Mouse (Mus musculus) liver, embryonic 16.5 days (tissue): Measurements from ENCODE around the gene Osbpl2. TPM values are rescaled to one million over a fixed set of nuclear protein-coding genes. Genes with fewer than 3 reads are reported as not detected.

ENCODE experiments used
- ATAC-seq: fragments of 200-750 bp; cut with Nextera tagmentation; 2 replicates; pipeline ENCODE4 v1.8.0; 2017; ENCODE audit warnings: low read depth, mild to moderate bottlenecking, moderate number of reproducible peaks, moderate library complexity
- H3K27ac ChIP-seq: fragments of 300-500 bp; sonication (generic); 2 replicates; pipeline ENCODE4 v1.5.1; 2014; ENCODE audit warnings: mild to moderate bottlenecking, low read length
- H3K27me3 ChIP-seq: fragments of 300-500 bp; sonication (generic); 2 replicates; pipeline ENCODE4 v1.6.1; 2014; ENCODE audit warnings: low read depth, low read length, mixed read lengths; ENCODE audit not compliant: control insufficient read depth, insufficient read depth
- H3K36me3 ChIP-seq: fragments of 300-500 bp; sonication (generic); 2 replicates; pipeline ENCODE4 v1.6.1; 2014; ENCODE audit warnings: mild to moderate bottlenecking; ENCODE audit not compliant: control insufficient read depth, insufficient read depth
- H3K4me1 ChIP-seq: fragments of 300-500 bp; sonication (generic); 2 replicates; pipeline ENCODE4 v1.6.1; 2014; ENCODE audit warnings: low read depth, low read length, mixed read lengths; ENCODE audit not compliant: control insufficient read depth
- H3K4me2 ChIP-seq: fragments of 300-500 bp; sonication (generic); 2 replicates; pipeline ENCODE4 v1.6.1; 2014; ENCODE audit warnings: low read depth, low read length, mixed read lengths
- H3K4me3 ChIP-seq: fragments of 300-500 bp; sonication (generic); 2 replicates; pipeline ENCODE4 v1.5.1; 2014; ENCODE audit warnings: low read depth, mild to moderate bottlenecking, low read length
- H3K9ac ChIP-seq: fragments of 300-500 bp; sonication (generic); 2 replicates; pipeline ENCODE4 v1.6.1; 2014; ENCODE audit warnings: low read depth, low read length
- H3K9me3 ChIP-seq: fragments of 300-500 bp; sonication (generic); replicated peaks from 2 replicates; pipeline ENCODE4 v1.6.1; 2016; ENCODE audit warnings: low read length; ENCODE audit not compliant: control insufficient read depth
- WGBS: fragments of 180-500 bp; shearing (Covaris S2); extraction: QIAGEN DNeasy Blood & Tissue Kit; methylation state at CpG from one replicate; pipeline ENCODE4 v1.1.7; 2014; ENCODE audit not compliant: insufficient replicate concordance; 5-methylcytosine and 5-hydroxymethylcytosine counted together
- polyA plus RNA-seq: library from polyadenylated mRNA; unstranded; fragments of >200 nt; fragmentation: Nextera tagmentation; extraction: Ambion mirVana; gene quantifications from 2 replicates; pipeline ENCODE4 v1.2.1, GENCODE M21; 2015

The Osbpl2 gene
- polyA plus RNA-seq, 1 experiment from 2014 or later: 10.2 TPM

DNA sequence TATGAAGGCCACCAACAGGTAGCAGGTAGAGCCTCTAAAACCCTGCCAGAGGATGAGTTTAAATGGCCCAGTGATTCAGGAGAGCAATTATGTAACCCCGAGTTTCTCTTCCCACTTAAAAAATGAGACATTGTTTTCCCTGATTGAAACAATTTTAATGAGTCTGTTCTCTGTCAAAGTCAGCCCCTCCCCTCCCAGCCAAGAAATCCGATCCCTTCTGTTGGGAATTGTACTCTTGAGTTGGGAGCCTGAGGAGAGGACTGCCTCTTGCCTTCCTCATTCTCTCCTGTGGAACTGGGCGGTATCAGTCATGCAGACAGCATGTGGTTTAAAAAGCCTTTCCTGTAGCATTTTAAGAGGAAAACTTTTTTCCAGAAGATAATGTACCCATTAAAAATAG is 34.5 kb upstream of the Osbpl2 start:
- Histone ChIP-seq H3K36me3 (no peaks in the 10 kb centered on the region), H3K4me1 (no peaks in the 10 kb centered on the region), H3K9me3 (no peaks in the 10 kb centered on the region), H3K4me2 (no peak overlapping the region), H3K9ac (no peak overlapping the region), H3K27ac (no peak overlapping the region), H3K4me3 (no peak overlapping the region), H3K27me3 (no peaks in the 10 kb centered on the region)
- no peak for ATAC-seq
- WGBS: 55% methylated on average over 3 of the region's 3 CpGs

DNA sequence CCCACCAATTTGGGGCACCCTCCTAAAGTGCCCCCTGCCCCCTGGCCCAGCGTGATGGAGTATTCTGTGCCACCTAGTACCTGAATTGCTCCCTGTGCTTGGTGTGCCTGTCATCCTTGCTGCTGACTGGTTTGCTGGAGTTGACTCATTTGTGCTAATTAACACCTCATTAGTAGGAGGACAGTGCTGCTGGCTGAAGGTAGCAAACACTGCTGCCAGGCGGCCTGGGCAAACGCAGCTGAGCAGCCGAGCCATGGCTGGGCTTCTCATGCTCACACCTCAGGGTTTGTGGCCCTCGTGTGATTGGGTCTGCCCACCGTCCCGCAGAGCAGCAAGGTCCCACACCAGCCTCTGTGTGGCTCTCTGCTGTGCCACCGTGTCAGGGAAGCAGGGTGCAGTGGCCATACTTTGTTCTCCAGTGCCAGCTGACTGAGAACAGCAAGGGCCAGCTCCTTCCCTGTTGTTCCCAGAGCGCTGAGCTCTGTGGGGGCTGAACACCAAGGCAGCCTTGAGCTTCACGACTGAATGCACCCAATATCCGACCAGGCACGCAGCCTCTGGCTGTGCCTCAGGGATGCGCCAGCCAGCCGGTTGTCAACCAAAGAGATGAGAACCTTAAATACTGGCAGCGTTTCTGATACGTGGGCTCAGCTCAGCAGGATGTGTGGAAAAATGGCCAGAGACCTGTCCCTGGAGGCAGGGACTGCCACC is 33.0 kb upstream of the Osbpl2 start:
- 71% methylated on average over 16 of the region's 16 CpGs for WGBS
- Histone ChIP-seq H3K4me2 (no peak overlapping the region), H3K9me3 (no peaks in the 10 kb centered on the region), H3K27ac (no peak overlapping the region), H3K4me3 (no peak overlapping the region), H3K9ac (no peak overlapping the region), H3K36me3 (no peaks in the 10 kb centered on the region), H3K27me3 (no peaks in the 10 kb centered on the region), H3K4me1 (no peaks in the 10 kb centered on the region)
- ATAC-seq: no peak

DNA sequence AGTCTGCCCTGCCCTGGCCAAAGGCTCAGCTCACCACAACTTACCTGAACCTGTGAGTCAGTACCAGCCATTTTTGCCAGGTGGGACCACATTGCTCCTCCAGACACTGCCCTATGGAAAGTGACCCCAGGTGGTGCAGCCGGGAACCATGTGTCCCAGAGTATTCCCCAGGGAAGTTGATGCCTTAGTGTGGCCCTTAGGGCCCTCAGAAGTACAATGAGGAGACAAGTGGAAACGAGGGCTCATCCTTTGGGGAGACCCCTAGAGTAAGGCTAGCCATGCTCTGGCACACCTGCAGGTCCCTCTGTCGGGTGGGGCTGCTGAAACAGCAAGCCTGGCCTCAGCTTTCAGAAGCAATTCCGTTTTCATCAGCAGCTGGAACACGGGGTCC is 32.5 kb upstream of the Osbpl2 start:
- no peaks in the 10 kb centered on the region for H3K4me1 ChIP-seq
- WGBS: 58% methylated on average over 5 of the region's 5 CpGs
- ATAC-seq: no peak
- H3K27me3 ChIP-seq: no peaks in the 10 kb centered on the region
- no peaks in the 10 kb centered on the region for H3K36me3 ChIP-seq
- no peak overlapping the region for H3K27ac ChIP-seq
- H3K4me2 ChIP-seq: no peak overlapping the region
- no peak overlapping the region for H3K9ac ChIP-seq
- no peaks in the 10 kb centered on the region for H3K9me3 ChIP-seq
- H3K4me3 ChIP-seq: no peak overlapping the region

DNA sequence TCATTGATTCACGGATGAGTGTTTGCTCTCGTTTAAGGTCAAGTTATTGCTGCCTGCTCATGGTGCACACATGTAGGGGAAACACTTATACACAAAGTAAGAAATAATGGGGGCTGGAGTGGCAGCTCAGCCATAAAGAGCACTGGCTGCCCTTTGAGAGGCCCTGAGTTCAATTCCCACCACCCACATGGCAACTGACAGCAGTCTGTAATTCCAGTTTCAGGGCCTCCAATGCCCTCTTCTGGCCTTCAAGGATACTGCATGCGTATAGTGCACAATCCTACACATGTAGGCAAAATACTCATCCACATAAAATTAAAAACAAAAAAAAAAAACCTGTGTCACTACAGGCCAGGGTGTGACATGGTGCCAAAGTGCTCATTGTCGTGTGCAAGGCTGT is 31.6 kb upstream of the Osbpl2 start:
- H3K36me3 ChIP-seq: no peaks in the 10 kb centered on the region
- no peak overlapping the region for H3K27ac ChIP-seq
- no peak overlapping the region for H3K4me2 ChIP-seq
- no peaks in the 10 kb centered on the region for H3K9me3 ChIP-seq
- WGBS: 81% methylated on average over 4 of the region's 4 CpGs
- no peaks in the 10 kb centered on the region for H3K4me1 ChIP-seq
- no peak for ATAC-seq
- H3K4me3 ChIP-seq: no peak overlapping the region
- H3K27me3 ChIP-seq: no peaks in the 10 kb centered on the region
- no peak overlapping the region for H3K9ac ChIP-seq

DNA sequence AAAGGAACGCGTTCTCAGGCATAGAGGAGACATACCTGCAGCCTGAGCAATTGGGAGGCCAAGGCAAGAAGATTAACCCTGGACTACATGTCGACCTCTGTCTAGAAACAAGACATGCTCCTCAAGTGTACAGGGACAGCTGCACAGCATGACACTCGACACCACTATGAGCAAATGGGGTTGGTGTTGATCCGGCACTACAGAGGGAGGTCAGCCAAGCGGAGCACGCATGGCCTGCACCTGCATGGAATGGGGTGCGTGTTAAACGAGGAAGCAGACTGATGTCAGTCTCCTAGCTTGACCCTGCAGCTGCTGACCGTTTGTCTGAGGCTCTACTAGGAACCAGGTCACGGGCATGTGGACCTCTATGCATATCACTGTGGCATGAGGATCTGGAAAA is 28.8 kb upstream of the Osbpl2 start:
- WGBS: 60% methylated on average over 11 of the region's 11 CpGs

DNA sequence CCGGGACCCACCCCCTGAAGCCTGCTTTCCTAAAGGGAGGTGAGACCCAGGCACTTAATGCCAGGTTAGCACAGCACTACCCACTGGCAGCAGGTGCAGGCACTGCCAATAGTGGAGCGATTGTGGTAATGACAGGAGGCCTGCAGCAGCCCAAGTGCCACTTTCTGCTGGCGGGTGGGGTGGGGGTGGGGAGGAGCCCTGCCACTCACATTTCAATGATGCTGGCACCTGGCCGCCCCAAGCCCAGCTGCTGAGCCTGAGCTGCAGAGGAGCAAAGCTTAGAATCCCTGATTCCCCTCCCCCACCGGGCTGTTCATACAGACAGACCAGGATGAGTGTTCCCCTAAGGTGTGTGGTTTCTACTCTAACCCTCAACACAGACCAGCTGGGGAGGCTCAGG is 23.4 kb upstream of the Osbpl2 start:
- Histone ChIP-seq H3K36me3 (no peaks in the 10 kb centered on the region), H3K4me1 (no peaks in the 10 kb centered on the region; the same call in 1 of the 2 replicates), H3K9me3 (no peaks in the 10 kb centered on the region), H3K4me3 (no peak overlapping the region), H3K9ac (no peak overlapping the region), H3K4me2 (no peak overlapping the region), H3K27me3 (peaks cover 31% of the 10 kb centered on the region), H3K27ac (no peak overlapping the region)
- no peak for ATAC-seq
- WGBS: 28% methylated on average over 5 of the region's 5 CpGs

More for the DNA sequence above, 28.8 kb upstream of the Osbpl2 start:
- H3K4me1 ChIP-seq: no peaks in the 10 kb centered on the region
- no peaks in the 10 kb centered on the region for H3K27me3 ChIP-seq
- no peak overlapping the region for H3K9ac ChIP-seq
- H3K36me3 ChIP-seq: no peaks in the 10 kb centered on the region
- H3K9me3 ChIP-seq: no peaks in the 10 kb centered on the region
- H3K4me2 ChIP-seq: no peak overlapping the region
- H3K27ac ChIP-seq: no peak overlapping the region
- ATAC-seq: no peak
- no peak overlapping the region for H3K4me3 ChIP-seq

DNA sequence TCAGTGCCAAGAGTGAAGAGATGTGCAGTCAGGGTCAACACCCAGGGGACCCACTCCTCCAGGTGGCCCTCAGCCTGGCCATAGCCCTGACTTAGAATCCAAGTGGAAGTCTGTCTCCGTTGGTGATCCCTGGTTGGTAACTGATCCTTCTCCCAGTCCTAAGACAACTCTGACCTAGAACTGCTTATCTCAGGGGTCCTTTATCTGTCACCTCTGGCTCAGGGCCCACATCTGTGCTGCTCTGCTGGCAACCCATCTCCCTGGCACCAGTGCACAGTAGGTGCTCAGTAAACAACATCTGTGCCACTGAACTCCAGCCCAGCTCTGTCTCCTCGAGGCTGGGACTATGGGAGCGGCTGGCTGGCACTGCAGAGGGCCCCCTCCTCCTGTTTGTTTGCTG is 21.5 kb upstream of the Osbpl2 start:
- ATAC-seq: no peak
- H3K4me2 ChIP-seq: no peak overlapping the region
- no peak overlapping the region for H3K27ac ChIP-seq
- peaks cover 49% of the 10 kb centered on the region for H3K27me3 ChIP-seq
- 20% methylated on average over 3 of the region's 3 CpGs for WGBS
- H3K4me3 ChIP-seq: no peak overlapping the region
- no peaks in the 10 kb centered on the region for H3K9me3 ChIP-seq
- no peak overlapping the region for H3K9ac ChIP-seq
- H3K36me3 ChIP-seq: no peaks in the 10 kb centered on the region
- no peaks in the 10 kb centered on the region; the same call in 1 of the 2 replicates for H3K4me1 ChIP-seq

DNA sequence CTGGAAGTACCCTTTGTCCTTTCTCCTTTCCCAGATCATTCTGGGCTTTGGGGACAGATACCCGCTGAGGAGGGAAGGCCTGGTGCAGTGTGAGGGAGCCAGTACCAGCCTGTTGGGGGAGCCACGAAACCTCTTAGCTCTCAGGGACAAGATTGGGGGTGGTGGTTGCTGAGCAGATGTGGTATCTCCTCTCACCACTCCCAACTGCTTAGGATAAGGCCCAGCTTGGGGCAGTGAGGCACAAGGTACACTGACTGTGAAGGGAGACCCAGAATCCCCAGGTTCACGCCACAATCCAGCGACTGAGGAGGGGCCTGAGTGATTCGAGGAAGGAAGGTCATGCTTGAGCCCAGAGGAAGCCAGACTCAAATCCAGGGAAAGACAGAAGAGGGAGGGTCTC is 20.9 kb upstream of the Osbpl2 start:
- no peak overlapping the region for H3K9ac ChIP-seq
- no peak overlapping the region for H3K27ac ChIP-seq
- no peaks in the 10 kb centered on the region for H3K36me3 ChIP-seq
- H3K4me2 ChIP-seq: no peak overlapping the region
- 15% methylated on average over 5 of the region's 5 CpGs for WGBS
- ATAC-seq: 0 out of 2 replicates have a peak, but pooled peaks have one; percentile 37
- H3K27me3 ChIP-seq: peaks cover 55% of the 10 kb centered on the region
- no peak overlapping the region for H3K4me3 ChIP-seq
- no peaks in the 10 kb centered on the region; the same call in 1 of the 2 replicates for H3K4me1 ChIP-seq
- H3K9me3 ChIP-seq: no peaks in the 10 kb centered on the region

DNA sequence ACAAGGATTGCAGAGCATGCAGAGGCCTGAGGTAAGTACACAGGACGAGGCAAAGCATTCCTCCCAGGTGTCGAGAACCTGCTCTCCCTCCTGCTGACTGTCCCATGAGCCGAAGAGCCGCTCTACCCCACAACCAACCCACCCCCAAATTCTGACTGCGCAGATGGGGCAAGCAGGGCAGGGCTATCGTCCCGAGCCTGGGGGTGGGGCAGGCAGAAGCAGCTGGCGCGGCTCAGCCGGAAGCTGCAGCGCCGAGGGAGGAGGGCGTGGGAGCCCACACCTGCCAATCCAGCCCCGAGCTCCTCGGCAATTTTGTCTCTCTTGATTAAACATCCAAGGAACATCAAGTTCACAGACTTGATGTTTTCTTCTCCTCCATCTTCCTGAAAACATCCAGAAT is 19.6 kb upstream of the Osbpl2 start:
- 7% methylated on average over 15 of the region's 15 CpGs for WGBS
- no peaks in the 10 kb centered on the region for H3K36me3 ChIP-seq
- ATAC-seq: no peak

More for the DNA sequence above, 19.6 kb upstream of the Osbpl2 start:
- Histone ChIP-seq H3K4me2 (no peak overlapping the region), H3K27me3 (peaks cover 68% of the 10 kb centered on the region), H3K9ac (no peak overlapping the region), H3K27ac (no peak overlapping the region), H3K4me1 (peaks cover 12% of the 10 kb centered on the region), H3K4me3 (no peak overlapping the region), H3K9me3 (no peaks in the 10 kb centered on the region)
